Mouse (Mus musculus) inflammation-experienced regulatory T-cells, adult 6 months (primary cell): ENCODE data around the gene Oprm1. TPM values are rescaled to one million over a fixed set of nuclear protein-coding genes. Genes with fewer than 3 reads are reported as not detected.

Experiments
- ATAC-seq: one replicate; pipeline ENCODE4 v1.8.0; 2017
- polyA plus RNA-seq, 3 experiments: library from polyadenylated mRNA; unstranded; fragments of 100-300 nt; shearing (Covaris generic); gene quantifications; one replicate each; pipeline ENCODE4 v1.2.1; 2017

Gene Oprm1
- polyA plus RNA-seq, 3 experiments from 2014 or later = 0.69 to 2.4 (median 1.1) TPM

DNA sequence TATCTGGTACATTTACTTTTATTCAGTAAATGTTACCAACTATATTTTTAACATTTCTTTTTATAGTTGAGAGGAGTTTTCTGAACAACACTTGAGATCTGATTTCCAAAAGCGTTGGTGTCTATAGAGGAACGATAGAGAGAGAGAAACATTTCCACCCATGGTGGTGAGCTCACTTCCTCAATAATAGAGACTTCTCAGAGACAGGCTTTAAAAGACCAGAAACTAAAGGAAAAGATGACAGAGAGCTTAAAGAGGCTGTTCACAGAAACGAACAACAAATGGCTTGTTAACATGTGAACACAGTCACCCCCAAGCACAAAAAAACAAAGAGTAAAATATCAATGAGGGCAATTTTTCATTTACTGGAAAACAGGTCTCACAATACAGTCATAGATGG lies 291.6 kb downstream of the Oprm1 start:
- no peak for ATAC-seq

DNA sequence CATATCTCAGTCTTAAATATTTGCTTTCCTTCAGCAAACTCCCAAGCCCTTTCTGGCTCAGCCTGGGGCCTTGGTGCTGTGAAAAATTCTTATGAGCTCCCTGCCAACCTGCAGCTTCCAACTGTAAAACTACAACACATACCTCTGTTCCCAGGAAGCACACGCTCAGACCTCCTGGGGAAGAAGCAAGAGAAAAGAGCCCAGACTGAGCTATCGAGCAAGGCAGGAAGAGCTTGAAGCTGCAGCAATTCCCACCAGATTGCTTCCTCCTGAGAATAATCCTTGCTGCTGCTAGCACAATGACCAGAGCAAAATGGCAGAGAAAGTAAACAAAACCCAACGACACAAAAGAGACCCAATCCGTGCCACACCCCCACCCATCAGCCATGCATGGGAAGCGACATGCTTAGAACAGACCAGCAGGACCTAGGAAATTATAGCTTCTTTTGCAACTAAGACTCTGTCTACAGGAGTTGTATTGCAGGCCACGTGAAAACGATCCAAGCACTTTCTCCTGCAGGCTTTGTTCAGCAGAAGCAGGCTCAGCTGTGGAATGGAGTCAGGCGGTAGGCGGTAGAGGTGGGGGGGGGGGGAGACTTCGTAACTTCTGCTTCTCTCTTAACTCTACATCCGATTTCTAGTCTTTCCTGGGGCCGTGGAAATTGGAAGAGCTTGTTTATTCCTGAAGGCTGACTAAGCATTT lies 294.2 kb downstream of the Oprm1 start, which contains the start of gene Ipcef1:
Ipcef1 (minus strand) TSS at position 164 of the 703 bp plus-strand sequence.
- ATAC-seq = no peak

- no peak for ATAC-seq
Observed at GRCm38 (mm10) chr10:7054560-7055205, 296.4 kb downstream of the Oprm1 start.

GRCm38 (mm10) chr10:7057546-7057945 lies 299.2 kb downstream of the Oprm1 start:
- ATAC-seq = no peak

DNA sequence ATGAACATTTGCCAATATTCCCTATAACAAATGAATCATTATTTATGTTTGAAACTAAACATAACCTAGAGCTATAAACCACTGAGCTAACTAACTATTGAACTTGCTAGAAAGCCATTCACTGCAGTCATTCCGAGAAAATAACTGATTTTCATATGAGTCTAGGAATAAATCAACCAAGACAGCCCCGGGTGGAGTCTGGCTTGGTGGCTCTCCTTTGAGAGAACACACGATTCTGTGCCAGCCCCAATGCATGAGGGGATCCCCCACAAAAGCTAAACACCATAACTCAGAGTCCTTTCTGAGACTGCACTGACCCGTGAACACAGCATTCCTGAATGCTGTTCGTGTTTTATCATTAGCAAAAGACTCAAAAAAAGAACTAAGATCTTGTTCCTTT lies 302.0 kb downstream of the Oprm1 start:
- ATAC-seq = no peak

GRCm38 (mm10) chr10:7062993-7063392 lies 304.7 kb downstream of the Oprm1 start:
- peak; percentile 32 for ATAC-seq

DNA sequence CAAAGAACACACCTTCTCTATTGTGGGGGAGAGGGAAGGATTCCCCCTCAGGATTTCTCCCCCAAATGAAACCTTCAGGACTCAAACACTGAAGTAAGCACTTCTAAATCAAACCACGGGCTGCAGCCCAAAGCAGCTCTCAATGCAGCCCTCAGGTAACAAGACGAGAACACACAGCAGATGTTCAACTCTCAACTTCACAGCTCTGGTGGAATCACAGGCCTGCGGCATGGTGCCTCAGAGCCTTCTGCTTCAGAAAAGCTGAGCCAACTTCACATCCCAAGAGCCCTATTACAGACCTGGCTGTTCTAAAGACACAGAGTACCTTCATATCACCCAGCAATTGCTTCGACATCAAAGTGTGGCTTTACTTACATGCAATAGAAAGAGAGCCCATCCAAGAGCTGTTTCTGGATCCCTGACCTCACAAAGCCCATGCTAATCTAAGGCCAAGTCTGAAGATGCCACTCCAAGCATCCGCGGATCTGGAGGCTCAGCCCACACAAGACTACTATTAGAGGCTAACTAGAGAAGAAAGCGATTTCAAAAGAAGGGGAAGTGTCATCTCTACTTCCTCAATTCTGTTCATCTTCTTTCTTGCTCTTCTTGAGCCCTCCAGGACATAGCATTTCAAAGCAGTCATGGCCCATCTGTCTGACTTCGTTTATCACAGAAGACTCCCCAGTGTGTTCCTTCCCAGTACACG lies 305.6 kb downstream of the Oprm1 start:
- ATAC-seq = no peak

DNA sequence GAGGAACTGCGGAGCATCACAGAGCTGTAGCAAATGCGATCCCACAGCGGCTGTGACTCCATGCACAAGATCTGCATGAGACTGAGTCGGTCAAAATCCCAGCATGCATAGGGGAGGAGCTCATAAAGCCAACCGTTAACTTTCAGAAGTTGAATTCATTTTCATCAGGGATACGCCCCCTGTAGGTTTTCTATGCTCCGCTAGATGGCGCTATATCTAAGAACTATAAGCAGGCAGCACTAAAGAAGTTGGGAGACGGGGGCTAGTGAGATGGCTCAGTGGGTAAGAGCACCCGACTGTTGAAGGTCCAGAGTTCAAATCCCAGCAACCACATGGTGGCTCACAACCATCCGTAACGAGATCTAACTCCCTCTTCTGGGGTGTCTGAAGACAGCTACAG lies 310.3 kb downstream of the Oprm1 start:
- ATAC-seq = peak; percentile 54

GRCm38 (mm10) chr10:7069090-7069489 lies 310.8 kb downstream of the Oprm1 start:
- no peak for ATAC-seq

DNA sequence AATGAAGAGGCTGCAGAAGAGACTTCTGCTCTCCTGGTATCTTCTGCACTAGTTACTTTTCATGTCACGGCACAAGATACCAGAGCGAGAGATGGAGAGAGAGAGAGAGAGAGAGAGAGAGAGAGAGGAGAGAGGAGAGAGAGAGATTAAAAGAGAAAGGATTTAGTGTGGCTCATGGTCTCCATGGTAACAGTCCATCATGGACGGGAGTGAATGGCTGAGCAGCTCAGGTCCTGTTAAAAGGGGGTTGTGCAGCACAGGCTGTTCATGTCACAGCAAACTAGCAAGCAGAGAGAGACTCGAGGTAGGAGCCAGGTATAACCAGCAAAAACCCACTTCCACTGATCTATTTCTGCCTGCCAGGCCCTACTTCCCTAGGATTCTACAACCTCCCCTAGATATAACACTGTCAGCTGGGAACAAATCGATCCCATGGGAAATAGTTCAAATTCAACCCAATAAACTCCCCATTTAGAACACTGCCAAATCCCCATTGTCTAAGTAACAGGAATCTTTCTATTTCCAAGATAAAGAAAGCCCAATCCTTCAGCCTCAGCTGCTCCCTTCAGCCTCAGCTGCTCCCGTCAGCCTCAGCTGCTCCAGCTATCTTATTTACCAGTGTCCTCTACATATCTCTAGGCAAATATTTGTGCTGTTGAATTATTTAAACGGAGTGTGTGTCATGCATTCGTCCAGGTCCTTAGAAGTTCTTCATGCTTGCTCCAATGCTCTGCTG lies 312.0 kb downstream of the Oprm1 start:
- ATAC-seq = no peak

GRCm38 (mm10) chr10:7070924-7071323 lies 312.6 kb downstream of the Oprm1 start:
- ATAC-seq = no peak

- ATAC-seq = no peak
Observed at GRCm38 (mm10) chr10:7074231-7074630, 315.9 kb downstream of the Oprm1 start.

DNA sequence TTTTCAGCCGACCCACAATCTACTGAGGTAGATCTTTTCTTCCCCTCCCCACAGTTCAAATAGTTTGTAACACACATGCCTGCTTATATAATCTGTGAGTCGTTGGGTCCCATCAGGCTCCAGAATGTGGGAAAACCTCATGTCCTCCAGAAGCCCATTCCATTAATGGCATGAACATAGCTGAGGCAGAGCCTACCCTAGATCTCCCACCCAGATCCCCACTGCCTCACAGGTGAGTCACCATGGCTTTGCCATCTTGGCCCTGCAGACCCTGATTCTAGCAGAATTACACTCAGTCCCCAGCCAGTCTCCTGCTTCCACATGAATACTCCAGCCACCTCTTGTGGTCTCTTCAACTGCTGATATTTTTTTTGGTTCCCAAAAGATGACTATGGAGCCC lies 317.4 kb downstream of the Oprm1 start:
- ATAC-seq = no peak

- ATAC-seq = peak; percentile 93
Observed at GRCm38 (mm10) chr10:7076201-7076600, 317.9 kb downstream of the Oprm1 start.

- no peak for ATAC-seq
Observed at GRCm38 (mm10) chr10:7076662-7077211, 318.4 kb downstream of the Oprm1 start.

DNA sequence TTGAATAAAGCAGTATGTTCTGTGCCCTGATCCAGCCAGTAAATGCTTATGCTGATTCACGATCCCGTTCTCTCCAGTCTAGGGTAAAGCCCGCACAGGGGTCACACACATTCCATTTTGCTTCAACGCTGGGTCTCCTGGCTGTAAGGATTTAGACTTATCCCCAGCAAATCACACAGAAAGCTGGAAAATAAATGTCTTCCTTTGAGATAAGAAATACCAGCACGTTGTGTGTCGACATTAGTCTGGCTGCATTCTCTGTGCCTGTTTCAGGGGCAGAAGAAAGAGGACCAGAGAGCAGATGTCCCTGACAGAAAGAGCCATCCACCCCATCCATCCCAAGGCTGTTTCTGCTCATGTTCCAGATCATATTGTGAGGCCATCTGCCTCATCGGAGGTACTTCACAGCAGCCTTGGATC lies 319.1 kb downstream of the Oprm1 start:
- ATAC-seq = no peak

DNA sequence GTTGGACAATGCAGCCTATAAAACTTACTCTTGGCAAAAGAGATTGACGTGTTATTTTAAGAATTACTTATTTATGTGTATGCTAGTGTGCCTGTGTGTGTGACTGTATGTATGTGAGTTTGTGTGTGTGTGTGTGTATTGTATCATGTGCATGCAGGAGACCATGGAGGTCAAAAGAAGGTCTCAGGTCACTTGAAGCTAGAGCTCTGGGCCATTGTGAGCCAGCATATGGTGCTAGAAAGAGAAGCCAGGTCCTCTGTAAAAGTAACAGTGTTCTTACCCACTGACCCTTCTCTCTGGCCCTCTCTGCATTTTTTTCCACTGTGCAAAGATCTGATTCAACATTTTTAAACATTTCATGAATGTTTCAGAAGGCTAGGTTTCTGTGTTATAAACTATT lies 319.7 kb downstream of the Oprm1 start:
- no peak for ATAC-seq

Other genes with a start within 250 kb of the Oprm1 start
- gene Gm10945, start 3.3 kb downstream of the Oprm1 start, polyA plus RNA-seq = not detected